Mouse (Mus musculus): ENCODE data around the gene Hat1.
"Not testable (repeated sequence)": the region's sequence is repeated elsewhere in the genome, so short reads cannot be mapped to it uniquely, and the experiment has no call there.

Hat1 gene

DNA sequence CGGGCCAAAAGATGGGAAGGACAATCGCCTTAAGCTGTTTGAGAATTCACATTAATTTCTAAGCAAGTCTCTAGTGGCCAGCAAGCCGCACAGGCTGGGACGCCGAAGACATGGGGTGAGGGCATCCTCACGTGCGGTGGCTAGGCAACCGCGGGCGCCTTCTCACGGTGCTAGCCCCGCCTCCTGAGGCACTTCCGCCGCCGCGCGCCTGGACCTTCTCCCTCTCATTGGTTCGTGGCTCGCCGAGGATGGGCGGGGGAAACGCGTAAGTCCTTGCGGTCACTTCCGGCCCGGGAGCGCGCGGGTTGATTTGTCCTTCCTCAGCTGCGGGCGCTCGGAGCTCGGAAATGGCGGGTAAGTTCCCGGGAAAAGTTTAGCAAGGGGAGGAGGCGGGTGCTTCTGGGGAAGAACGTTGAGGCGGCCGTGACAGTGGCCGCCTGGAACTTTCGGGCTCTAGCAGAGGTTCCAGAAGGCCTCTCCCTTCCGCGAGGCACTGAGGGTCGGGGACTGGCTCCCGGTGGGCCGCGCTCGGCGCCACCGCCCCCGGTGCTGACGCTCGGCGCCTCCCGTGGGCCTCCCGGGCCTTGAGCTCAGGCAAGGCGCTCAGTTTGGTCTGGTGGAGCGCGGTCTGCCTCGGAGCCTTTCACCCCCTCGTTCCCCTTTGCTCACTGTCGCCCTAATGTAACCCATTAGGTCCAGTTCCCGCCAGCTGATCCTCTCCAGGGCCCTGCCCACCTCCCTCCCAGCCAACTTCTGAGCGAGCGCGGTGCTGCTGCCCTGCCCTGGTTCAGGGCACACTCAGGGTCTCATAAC is at the start of gene Hat1:
TSS of gene Hat1 (plus strand) at position 8 of the 813 bp plus-strand sequence.
- DNase-seq, result peak; percentile 91

DNA sequence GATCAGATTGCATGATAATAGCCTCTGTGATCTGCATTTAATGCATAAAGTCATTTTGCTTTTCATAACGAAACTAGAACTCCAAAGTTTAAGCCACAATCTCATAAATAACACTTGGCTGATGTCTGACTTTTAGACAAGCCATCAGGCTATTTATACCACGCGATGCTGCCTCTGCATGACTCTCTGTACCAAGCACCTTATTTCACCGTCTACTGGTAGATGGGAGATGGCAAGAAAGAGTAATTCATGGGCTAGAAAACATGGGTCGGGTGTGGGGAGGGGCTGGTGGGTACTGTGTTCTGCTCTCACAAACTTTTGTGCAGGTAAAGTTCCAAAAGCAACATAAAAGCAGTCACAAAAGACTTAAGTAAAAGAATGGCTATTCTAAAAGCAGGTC is 48.6 kb upstream of the Hat1 start:
- no peak for DNase-seq

DNA sequence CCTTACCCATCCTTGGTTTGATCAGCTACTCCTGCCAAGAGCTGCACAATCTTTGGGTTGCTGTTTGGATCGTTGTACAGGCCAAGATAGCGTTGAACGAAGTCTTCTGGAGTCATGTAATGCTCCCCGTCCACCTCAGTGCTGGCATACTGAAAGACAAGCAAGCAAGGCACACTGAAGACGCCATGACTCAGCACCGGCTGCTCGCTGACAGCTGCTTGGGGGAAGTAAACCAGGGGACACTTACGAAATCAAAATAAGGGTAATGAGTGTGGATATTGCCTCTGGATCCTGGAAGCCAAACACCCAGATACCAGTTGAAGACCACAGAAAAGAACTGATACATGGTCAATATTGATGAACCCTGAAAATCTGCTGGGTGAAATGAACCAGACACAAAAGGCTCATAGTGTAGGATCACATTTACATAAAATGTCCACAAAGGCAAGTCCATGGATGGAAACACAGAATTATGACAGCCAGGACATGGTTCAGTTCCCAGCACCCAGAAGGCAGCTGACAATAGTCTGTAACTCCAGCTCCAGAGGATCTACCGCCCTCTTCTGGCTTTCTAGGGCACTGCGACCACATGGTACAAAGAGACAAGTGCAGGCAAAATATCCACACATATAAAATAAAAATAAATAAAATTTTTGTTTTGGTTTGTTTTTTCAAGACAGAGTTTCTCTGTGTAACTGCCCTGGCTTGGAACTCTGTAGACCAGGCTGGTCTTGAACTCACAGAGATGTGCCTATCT is 44.7 kb upstream of the Hat1 start:
- DNase-seq, result no peak

DNA sequence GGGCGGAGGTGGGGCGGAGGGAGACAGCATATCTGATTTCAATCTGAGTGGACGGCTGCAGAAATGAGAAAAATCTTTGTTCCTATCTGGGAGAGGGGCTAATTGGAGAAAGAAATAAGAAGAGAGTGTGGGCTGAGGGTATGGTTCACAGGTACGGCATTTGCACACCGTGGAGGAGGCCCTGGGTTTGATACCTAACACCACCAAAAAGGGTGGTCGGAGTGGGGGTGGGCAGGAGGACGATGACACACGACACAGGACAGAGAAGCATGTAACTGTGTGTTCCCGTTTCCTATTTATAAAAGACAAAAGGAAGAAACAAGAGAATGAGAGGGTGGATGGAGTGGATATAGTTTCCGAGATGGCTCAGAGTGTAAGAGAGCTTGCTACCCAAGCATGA is 41.6 kb upstream of the Hat1 start:
- DNase-seq, result no peak

DNA sequence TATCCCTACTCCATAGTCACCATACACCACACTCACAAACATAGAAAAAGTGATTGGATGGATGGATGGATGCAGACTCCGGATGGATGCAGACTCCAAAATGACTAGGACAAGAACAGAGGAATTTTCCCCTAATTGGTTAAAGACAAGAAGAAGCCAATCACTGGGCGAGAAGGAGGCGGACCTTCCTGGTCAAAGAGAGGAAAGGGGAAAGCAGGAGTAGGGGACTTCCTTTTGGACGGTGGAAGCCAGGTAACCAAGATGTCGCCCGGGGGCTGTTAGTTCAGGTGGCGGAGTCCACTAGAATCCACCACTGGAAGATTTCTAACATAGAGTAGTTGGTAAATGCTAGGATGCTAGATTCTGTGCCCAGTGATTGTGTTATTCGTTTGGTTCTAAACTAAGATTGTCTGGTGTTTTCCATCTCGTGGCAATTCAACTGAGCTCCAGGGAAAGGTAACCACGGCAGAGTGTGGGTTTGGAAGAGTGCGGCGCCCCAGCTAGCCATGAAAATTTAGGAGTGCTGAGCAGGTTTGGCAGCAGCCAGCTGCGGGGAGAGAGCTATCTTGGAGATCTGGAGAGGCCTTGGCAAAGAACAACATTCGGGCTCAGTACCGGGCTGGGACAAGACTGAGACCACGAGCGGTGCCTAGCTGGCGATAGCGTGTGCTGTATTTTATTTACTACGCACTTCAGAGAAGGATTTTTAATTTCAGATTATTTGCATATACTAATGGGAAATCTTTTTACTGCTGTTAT is 40.8 kb upstream of the Hat1 start:
- no peak for DNase-seq

DNA sequence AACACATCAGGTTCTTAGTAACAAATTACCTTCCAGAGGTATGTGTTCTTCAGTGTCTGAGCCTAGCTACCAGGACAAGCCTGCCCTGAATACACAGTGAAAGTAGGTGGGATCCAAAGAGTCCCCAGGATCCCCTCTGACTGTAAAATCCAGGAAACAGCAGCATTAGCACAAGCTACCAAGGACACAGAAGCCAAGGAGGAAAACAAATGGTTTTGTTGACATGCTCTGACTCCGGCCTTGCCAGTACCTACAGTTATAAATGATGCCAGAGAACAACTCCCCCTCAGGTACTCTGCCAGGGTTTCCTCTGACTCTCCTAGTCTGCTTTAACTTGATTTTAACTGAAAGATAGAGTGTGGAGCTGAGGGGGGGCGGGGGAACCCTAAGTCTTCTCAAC is 39.2 kb upstream of the Hat1 start:
- no peak for DNase-seq

DNA sequence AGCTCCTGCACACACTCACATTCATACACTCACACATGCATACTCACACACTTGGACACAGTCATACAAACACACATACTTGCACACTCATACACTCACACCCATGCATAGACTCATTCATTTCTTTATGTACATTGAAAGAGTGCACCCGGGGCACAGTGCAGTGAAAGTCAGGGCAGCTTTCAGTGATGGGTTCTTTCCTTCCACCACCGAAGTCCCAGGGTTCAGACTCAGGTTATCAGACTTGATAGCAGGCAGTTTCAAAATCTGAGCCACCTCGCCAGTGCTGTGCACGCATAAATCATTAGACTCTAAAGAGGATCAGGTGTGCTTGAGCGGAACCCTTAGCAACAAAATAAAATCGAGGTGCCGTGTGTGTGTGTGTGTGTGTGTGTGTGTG is 38.6 kb upstream of the Hat1 start:
- no peak for DNase-seq

DNA sequence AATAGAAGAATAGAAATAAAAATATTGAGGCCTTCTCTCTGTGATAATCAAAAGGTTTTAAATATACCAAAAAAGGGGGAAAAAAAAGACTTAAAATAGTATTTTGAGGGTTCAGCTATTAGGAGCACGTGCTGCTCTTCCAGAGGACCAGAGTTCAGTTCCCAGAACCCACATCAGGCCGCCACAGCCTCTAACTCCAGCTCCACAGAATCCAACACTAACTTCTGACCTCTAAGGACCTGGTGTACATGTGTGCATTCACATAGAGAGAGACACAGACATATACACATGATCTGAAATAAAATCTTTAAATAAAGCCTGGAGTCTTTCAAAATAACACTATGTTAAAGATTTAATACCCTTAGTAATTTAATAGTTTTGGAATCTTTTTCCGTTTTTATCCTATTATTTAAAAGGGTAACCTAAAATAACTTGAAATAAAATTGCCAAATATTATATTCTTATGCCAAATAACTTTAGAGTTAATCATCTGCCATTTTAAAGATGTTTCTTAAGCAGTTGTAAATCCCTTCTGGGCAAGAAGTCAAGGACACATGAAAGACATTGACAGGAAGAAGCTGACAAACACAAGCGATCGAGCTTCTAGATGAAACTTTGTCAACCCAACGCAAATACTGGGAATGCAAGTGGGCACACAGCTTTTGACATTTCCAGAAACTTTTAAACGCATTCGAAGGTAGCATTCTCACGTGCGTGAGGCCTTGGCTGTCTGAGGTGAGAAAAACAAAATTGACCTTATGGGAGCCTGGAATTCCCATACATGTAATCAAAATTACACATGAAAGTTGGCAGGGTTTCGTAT is 37.6 kb upstream of the Hat1 start:
- no peak for DNase-seq

DNA sequence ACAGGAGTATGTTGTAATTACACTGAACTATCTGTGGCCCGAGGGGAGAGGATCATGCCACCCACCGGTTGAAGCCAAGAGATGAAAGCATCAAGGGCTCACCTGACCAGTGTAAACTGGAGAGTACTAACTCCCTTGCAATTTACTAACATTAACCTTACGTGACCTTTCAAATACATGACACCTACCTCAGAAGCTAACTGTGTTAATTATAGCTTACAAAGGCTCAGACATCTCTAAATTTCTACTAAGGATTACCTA is 37.1 kb upstream of the Hat1 start:
- DNase-seq, result no peak

DNA sequence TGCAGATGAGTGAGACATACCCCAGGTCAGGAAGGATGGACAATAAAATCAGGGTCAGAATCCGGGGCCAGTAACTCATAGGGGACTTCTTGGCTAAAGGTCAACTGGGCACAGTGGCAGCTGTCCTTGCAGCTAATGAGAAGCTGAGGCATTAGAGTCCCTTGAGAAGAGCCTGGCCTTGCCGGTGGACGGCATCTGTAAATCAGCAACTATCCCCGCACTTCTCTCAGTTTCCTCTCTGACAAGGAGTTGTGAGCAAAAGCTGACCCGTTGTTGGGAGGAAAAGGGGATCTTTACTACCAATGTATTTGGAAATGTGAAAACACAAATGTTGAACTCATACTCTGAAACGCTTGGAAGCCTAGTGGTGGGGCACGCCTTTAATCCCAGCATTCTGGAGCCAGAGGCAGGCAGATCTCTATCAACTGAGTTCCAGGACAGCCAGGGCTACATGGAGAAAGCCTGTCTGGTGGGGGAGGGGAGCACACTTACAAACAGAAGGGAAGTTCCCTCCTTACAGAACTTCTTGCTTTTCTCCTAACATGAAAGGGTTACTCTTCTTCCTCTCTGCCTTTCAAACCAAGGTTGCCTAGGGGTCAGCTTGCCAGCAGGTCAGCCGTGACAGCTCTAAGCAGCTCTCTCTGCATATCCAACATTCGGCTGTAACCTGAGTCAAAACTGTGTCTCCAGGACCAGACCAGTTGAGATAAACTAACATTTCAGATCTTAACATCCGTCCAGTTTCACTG is 35.3 kb upstream of the Hat1 start:
- DNase-seq, result no peak

DNA sequence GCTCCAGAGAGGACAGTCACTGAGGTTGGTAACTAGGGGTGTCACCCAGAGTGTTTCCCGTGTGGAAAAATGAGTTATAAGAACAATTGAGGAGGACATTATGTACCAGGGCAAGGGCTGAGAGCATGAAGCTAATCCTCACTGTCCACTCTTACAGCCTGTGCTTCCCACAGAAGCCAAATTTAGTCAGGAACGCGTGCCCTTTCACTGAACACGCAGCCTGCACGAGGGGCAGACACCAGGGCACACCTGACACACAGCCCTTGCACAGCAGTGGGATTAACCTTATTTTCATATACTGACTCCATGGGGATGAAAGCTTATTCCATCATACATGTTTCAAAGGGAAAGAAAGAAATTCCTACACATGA is 34.7 kb upstream of the Hat1 start:
- no peak for DNase-seq

DNA sequence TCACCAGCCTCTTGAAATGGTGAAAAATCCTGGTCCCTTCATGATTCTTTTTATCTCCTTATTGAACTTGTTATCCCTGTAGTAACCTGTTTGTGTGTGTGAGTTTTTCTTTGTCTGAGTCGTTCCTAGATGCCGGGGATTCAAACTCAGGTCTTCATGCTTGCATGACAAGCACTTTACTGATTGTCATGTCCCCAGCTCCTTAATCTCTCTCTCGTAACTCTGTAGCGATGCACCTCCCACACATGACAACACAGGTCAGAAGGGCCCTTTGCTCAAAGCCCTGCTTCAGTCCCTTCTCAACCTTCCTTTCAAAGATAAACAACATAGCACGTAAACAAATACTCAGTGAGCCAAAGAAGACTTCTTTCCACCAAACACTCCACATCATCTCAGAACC is 30.4 kb upstream of the Hat1 start:
- DNase-seq, result no peak

DNA sequence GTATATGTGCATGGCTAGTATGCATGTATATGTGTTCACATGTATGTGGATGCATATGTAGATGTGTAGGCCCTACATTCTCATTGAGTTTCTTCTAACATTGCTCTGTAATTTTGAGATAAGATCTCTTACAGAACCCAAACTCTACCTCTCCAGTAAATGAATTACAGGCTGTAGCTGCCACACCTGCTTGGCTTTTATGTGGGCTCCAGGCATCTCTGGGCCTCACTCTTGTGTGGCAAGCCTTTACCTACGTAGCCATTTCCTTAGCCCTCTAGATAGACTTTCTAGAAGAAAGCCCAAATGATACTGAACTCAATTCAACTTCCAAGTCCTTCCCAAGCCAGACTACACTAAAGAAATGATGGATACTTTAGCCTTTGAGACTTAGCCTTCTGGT is 28.6 kb upstream of the Hat1 start:
- no peak for DNase-seq

DNA sequence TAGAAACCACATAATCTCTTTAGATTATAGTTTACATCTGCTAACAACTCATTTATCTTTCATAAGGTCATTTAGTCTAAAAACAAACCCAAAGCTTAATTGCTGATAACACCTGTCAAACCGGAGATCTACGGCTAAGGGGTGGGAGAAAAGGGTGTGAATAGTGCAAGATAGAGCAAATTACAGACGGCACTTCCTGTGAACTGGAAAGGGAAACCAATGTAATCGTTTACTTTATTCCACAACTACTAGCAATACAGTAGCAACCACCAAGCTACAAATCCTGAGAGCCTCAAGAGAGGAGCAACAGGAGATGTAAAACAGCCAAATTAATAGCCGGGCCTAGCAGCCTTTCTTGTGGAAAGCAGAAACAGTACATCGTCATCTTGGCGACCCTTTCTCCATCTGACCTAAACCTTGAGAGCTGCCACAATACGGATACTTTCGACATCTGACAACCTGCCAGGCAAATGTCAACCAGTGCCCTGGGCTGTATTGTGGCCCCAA is 22.1 kb upstream of the Hat1 start:
- DNase-seq, result no peak

DNA sequence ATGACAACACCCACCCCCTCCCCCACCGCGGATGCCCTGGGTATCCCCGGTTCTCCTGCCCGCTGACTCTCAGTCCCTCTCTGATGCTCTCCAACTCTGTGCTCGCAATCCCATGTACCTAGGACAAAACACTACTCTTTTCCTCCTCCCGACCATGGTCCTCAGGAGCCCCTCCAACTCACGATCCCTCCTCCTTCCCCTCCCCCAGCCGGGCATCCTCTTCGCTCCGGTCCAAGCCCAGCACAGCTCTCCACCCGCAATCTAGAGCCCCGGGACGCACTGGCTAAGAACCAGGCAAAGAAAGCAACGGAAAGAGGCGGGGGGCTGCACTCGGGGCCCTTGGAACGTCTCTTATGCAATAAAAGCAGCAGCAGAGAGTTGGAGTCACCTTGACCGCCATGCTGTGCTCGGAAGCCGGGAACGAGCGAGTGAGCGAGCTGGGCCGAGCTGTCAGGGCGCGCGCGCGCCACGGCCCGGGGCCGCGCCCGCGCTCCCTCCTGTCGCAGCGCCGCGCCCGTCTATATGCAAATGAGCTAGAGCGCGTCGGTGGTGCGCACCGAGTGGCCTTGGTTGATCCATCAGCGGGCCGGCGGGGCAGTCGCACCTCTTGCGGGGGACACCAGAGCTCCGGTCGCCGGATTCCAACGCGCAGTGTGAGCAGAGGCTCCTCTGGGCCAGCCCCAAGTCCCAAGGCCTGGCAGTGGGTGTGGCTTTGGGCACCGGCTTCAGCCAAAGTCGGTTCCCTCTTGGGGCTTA is 21.5 kb upstream of the Hat1 start, which contains the start of gene Slc25a12:
TSS of gene Slc25a12 (minus strand) at position 625 of the 756 bp plus-strand sequence.
- peak; percentile 87 for DNase-seq

DNA sequence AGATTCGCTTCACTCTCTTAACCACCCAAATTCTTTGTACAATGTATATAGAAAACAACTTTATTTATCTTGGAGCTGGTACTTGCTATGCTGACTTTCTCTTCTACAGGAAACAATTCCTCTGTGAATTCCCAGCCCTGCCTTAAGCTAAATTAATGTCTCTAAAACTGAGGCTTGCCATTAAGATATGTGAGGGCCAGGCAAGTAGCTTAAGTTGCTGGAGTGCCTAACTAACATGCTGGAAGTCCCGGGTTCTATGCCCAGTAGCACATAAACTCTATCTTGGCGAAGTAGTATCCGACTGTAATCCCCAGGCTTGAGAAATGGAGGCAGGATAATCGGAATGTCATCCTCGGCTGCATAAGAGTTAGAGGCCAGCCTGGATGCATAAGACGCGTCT is 20.7 kb upstream of the Hat1 start:
- no peak for DNase-seq

DNA sequence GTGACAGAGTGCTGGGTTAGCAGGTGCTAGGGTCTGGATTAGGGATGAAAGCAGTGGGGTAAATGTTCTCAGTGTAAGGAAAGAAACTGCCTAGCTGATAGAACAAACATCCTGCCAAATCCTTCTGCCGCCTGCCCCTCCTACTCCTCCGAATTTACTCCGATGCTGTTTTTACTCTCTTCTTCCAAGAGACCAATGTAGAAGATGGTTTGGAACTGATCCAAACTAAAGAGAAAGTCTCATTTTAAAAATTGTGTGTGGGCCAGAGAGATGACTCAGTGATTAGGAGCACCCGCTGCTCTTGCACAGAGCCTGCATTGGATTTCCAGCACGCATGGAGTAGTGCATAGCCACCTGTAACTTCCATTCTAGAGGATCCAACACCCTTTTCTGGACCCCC is 17.0 kb upstream of the Hat1 start:
- no peak for DNase-seq

DNA sequence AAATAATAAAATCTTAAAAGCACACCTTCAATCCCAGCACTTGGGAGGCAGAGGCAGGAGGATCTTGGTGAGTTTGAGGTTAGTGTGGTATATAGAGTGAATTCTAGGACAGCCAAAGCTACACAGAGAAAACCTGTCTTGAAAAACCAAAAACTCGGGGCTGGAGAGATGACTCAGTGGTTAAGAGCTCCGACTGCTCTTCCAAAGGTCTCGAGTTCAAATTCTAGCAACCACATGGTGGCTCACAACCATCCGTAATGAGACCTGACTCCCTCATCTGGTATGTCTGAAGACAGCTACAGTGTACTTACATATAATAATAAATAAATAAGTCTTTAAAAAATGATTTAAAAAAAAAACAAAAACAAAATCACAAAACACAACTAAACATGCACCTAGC is 16.5 kb upstream of the Hat1 start:
- DNase-seq, result not testable (repeated sequence)

DNA sequence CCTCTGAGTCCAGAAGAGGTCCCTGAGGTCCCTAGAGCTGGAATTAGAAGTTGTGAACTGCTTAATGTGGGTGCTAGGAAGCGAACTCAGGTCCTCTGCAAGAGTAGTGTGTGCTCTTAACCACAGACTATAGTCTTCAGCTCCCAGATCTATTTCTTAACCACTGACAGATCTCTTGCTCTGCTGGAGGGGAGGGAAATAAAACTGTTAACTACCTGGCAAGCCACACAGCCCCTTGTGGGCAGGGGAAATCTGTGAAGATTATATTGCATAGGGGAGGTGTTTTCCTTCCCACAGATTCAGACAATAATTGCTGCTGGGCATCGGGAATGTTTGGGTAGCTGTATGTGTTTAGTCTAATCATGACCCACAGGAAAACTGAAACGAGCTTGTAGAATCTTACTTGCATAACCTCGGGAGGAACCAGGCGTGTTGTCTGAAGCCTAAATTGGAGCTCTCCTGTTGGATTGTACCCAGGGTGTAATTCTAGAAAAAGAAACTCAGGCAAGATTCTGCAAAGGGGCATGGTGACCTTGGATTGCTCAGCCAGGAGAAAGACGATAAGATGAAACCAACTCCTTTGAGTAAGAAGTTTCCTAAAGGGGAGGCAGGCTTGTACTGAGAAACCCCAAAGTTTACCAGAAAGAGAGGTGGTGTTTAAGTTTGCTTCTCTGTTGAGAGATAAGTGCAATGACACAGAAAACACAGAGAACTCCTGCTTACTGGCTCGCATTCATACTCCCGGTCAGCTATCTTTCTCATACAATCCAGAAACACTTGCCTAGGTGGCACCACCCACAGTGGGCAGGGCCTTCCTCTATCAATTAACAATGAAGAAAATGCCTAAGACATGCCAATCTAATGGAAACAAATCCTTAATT is 14.2 kb upstream of the Hat1 start:
- no peak for DNase-seq

DNA sequence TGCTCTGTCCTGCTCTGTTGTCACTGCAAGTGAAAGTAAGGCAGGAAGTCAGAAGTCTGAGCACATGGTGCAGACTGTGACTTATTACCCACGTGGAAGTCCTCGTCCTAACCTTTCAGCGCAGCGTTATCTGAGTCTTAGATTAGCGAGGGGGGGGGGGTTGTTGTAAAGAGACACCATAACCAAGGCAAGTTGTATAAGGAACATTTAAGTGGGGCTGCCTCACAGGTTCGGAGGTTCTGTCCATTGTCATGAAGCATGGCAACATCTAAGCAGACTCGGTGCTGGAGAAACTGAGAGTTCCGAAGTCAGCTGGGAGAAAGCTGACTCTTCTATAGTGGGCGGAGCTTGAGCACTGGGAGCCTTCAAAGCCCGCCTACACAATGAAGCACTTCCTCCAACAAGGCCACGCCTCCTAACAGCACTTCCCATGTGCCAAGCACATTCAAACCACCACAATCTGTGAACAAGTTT is 12.3 kb upstream of the Hat1 start:
- DNase-seq, result no peak

Measured in cerebellum, adult 11-12 months (tissue).